Mouse (Mus musculus): ENCODE measurements around the gene Arntl.

The Arntl gene

DNA sequence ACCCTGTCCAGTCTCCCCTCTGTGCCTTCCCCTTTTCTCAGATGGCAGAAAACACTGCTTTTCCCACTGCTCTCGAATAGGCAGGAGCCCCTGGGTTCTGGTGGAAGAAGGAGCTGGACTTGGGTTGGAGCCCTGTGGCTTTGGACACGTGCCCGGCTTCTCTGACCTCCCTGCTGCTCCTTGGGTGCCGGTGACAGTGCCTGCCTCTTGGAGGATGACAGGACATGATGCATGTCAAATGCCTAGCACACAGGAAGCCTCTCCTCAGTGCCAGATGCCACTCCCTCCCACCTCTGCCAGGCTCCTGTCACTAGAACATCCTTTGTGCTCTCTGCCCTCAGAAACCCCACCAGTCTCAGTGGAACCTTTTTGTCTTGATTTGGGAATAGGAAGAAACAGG lies 3.2 kb downstream of the Arntl start:
- peak; percentile 63 to 76 for DNase-seq

- DNase-seq = peak; percentile 61 to 63
These were observed 7.2 kb downstream of the Arntl start for GRCm38 (mm10) chr7:113214245-113215169.

DNA sequence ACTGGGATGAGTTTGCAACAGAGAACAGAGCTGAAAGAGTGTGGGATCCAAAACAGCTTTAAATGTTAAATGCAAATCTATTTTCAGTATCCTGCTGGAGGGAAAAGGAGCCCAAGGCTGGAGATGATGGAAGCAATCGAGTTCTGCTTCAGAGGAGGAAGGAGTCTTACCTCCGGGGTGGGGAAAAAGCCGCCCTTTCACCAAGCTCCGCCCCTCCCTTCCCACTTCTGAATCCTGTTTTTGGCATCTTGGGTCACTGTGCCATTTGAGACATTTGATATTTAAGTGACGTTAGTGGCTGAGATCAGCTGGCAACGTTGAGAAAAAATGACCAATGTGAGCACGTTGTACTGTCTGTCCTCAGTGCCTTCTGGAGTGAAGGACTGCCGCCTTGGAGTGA lies 8.9 kb downstream of the Arntl start:
- DNase-seq = no peak

GRCm38 (mm10) chr7:113219416-113219815 lies 12.2 kb downstream of the Arntl start:
- DNase-seq = no peak

GRCm38 (mm10) chr7:113219864-113220263 lies 12.6 kb downstream of the Arntl start:
- no peak for DNase-seq

- no peak for DNase-seq
These were observed 13.5 kb downstream of the Arntl start for GRCm38 (mm10) chr7:113220691-113221238.

- DNase-seq = no peak
These were observed 15.6 kb downstream of the Arntl start for GRCm38 (mm10) chr7:113222821-113223220.

- DNase-seq = no peak
These were observed 17.4 kb downstream of the Arntl start for GRCm38 (mm10) chr7:113224620-113225019.

DNA sequence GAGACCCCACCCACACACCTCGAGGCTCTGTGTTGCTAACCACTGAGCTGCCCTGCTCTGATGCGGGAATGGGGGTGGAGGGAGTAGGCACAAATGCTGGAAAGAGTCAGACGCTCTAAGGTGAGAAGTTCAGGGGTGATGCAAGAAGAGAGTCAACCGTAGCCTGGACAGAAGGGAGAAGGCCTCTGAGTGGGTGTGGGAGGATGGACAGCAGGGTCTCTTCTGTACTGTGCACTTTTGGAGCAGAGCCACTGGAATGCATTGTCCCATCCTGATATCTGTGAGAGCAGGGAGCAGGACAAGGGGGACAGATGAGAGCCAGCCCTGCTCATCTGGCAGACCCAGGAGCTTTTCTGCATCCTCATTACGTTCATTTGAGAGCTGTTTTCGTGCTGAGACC lies 21.2 kb downstream of the Arntl start:
- DNase-seq = no peak

- DNase-seq = no peak
These were observed 28.9 kb downstream of the Arntl start for GRCm38 (mm10) chr7:113236135-113236534.

DNA sequence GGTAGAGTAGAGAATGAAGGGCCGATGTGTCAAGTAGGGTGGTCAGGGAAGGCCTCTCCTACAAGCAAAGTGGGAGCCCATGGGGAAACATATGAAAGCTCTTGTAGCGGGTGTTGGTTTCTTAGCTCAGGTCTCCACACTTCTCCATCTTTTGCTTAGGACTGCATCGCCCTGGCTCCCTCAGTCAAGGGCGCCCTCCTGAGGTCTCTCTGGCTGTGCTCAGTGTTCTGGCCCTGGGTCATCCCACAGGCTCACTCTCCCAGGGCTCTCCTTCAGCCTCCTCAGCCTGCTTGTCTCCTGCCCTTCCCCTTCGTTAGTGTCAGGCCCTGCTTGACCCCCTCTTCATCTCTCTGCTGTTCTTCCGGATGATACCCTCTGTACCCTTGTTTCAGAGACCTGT lies 31.1 kb downstream of the Arntl start:
- no peak for DNase-seq

- DNase-seq = no peak
These were observed 32.3 kb downstream of the Arntl start for GRCm38 (mm10) chr7:113239448-113240130.

- no peak for DNase-seq
These were observed 33.2 kb downstream of the Arntl start for GRCm38 (mm10) chr7:113240438-113240837.

- DNase-seq = peak; percentile 70 to 74
These were observed 34.8 kb downstream of the Arntl start for GRCm38 (mm10) chr7:113241901-113242661.

DNA sequence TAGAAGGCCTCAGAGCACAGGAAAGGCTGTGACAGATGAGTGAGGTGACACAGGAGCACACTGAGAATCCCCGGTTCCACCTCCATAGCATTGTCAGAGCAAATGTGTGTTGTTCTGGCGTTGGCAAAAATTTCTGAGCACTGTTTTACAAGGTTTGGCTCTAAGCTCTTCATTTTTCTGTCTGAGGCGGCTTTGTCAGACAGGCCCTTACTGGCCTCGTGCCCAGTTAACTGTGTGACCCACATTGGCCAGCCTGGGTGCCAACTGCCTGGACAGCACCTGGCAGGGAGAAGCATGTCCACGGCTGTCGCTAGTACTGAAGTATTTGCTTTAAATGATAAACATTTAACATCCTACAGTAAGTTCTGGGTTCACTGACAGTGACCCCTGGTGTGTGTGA lies 35.4 kb downstream of the Arntl start:
- DNase-seq = peak; percentile 89 to 95

- DNase-seq = no peak
These were observed 37.9 kb downstream of the Arntl start for GRCm38 (mm10) chr7:113245144-113245543.

GRCm38 (mm10) chr7:113246512-113246911 lies 39.2 kb downstream of the Arntl start:
- DNase-seq = no peak

- no peak for DNase-seq
These were observed 39.9 kb downstream of the Arntl start for GRCm38 (mm10) chr7:113247167-113247566.

DNA sequence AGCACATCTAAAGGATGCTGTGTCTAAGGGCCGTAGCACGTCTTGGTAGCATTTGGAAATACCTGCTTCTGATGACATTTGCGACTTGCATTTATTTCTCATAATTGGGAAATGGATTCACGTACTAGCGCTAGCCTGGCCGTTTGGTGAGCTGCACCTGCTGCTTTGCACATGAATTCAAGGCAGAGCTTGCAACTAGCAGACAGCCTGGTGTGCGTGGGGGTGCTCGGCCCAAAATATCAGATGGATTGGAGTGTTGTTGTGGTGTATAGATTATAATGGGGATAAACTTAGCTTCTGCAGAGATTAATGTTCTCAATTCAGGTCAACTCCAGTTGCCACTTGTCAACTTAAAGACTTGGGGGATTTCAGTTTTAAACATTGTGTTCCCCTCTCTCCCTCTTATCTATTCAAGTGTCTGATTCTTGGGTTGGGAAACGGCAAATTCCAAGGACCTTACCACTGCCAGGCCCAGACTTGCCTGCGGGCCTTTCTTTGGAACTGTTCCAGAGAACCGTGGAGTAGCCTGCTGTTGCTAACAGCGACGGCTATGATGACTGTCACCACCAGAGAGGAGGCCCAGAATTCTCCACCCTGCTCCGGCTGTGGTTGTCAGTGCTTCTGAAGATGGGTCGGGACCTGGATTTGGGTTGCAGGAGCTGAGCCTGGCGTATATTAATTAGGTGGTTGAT lies 42.0 kb downstream of the Arntl start:
- DNase-seq = peak; percentile 69 to 81

DNA sequence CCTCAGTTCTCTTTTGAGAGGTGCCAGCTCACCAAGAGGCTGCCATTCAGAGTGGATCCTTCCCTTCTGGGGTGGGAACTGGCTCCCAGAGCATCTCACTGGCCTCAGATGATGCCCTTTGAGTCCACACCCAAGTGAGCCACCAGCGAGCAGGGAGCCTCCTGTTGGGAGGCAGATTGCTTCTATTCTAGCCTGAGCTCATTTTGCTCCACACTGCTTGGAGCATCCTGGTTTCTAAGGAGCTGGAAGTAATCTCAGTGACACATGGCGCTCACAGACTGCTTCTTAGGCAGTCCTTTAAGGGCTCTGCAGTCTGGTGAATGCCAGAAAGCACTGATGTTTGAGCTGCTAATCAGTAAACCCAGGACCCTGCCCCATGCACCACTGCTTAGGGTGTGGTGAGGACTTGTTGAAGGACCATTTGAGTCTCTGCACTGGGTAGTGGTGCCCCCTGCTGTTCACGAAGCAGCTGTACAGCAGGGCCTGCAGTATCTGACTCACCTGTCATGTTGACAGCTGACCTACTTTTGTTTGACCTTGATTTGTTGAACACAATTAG lies 43.2 kb downstream of the Arntl start:
- peak; percentile 45 to 75 for DNase-seq

DNA sequence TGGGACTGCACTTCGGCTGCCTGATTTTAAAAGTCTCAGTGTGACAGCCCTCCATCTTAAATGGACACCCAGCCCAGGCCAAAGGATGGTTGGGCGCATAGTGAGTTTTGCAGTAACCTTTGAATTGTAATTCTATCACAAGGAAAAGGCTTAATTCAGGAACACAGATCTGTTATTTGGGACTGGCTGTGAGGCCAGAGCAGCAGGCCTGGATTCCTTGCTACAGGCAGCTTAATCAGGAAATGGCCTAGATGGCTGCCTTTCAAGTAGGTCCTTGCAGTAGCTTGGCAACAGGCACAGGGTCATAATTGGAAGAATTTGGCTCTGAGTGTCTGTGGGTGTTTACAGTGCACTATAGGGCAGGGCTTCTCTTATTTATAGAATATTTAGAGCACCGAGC lies 43.7 kb downstream of the Arntl start:
- peak; percentile 66 to 81 for DNase-seq

DNA sequence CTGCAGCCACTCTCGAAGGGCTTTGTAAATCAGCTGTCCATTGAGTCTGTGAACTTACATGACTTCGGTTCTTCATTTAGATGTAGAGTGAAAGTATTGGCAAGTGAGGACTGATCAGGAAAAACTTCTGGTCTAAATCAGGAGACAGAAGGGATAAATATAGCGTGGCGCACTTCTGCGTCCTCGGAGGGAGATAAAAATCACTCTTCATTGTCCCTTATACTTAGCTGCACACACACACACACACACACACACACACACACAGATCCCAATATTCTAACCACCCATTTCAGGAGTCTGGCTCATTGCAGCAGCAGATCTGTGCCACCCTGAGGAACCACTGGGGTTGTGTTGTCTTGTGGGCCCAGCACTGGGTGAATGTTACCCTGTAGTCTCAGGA lies 44.3 kb downstream of the Arntl start:
- DNase-seq = no peak
